In genomic region chr10:127542720-127543119, GRCm38 (mm10) we compare ENCODE assay signal across 17 mouse cellular contexts. TPM values are rescaled to one million over a fixed set of nuclear protein-coding genes. Genes with fewer than 3 reads are reported as not detected.
DNase-seq lines count a peak whose midpoint lies in the region; ATAC-seq lines count a peak whose summit lies in the region.
"Had no signal": no experiment of that assay in that cellular context is flagged by ENCODE, and none has a peak within 500 bp of the region (broad histone marks: within the 10 kb centered on the region; RNA-seq: fewer than 3 reads in every experiment).

No protein-coding gene starts in this region.

- no peak overlapping the region for H3K4me3 ChIP-seq in forebrain, embryonic 16.5 days (replicated peaks; ENCODE audit: low read length)
- no peak overlapping the region for H3K4me3 ChIP-seq in forebrain, embryonic 10.5 days
- H3K4me3 ChIP-seq in hindbrain, embryonic 12.5 days = no peak overlapping the region
- no peak overlapping the region for H3K4me3 ChIP-seq in midbrain, embryonic 15.5 days
- H3K4me3 ChIP-seq: heart, adult 2 months; limb, embryonic 10.5 days; liver, embryonic 12.5 days; lung, embryonic 15.5 days had no signal

- no peak for DNase-seq in forebrain, embryonic 10.5 days (ENCODE audit: extremely low spot score, low spot score)
- peak; percentile 74 for DNase-seq in cerebellum, adult 9-11 months
- DNase-seq in kidney, adult 9 months = no peak
- no peak for DNase-seq in kidney, postnatal 10 days
- DNase-seq in urinary bladder, adult 2 months (ENCODE audit: low spot score) = no peak
- DNase-seq: adrenal gland, adult 2 months; embryo, embryonic 11 days; gastrocnemius, postnatal 10 days; kidney, postnatal 14 days; thymus, adult 18-20 months had no signal

- H3K36me3 ChIP-seq in forebrain, embryonic 16.5 days (ENCODE audit: control insufficient read depth, insufficient read depth) = peaks cover 44% of the 10 kb centered on the region
- H3K36me3 ChIP-seq in forebrain, embryonic 10.5 days (replicated peaks) = peaks cover 95% of the 10 kb centered on the region
- H3K36me3 ChIP-seq in hindbrain, embryonic 12.5 days = peaks cover 91% of the 10 kb centered on the region
- H3K36me3 ChIP-seq in midbrain, embryonic 15.5 days (replicated peaks) = peaks cover 61% of the 10 kb centered on the region

- H3K4me2 ChIP-seq in forebrain, embryonic 16.5 days (ENCODE audit: low read length) = no peak overlapping the region
- H3K4me2 ChIP-seq in hindbrain, embryonic 12.5 days (replicated peaks) = no peak overlapping the region
- no peak overlapping the region for H3K4me2 ChIP-seq in midbrain, embryonic 15.5 days
- H3K4me2 ChIP-seq: liver, embryonic 12.5 days; lung, embryonic 15.5 days had no signal

- peaks cover 4% of the 10 kb centered on the region; the same call in 1 of the 2 replicates for H3K4me1 ChIP-seq in forebrain, embryonic 16.5 days (replicated peaks; ENCODE audit: control insufficient read depth, insufficient read depth, low read length)
- H3K4me1 ChIP-seq in forebrain, embryonic 10.5 days = peaks cover 10% of the 10 kb centered on the region; the same call in 1 of the 2 replicates
- peaks cover 8% of the 10 kb centered on the region; the same call in 1 of the 2 replicates for H3K4me1 ChIP-seq in hindbrain, embryonic 12.5 days
- H3K4me1 ChIP-seq in midbrain, embryonic 15.5 days = peaks cover 8% of the 10 kb centered on the region
- H3K4me1 ChIP-seq: limb, embryonic 10.5 days; liver, embryonic 12.5 days; lung, embryonic 15.5 days had no signal

- H3K9me3 ChIP-seq in forebrain, embryonic 16.5 days (ENCODE audit: control insufficient read depth, low read length) = no peaks in the 10 kb centered on the region
- no peaks in the 10 kb centered on the region for H3K9me3 ChIP-seq in forebrain, embryonic 10.5 days
- H3K9me3 ChIP-seq in hindbrain, embryonic 12.5 days (replicated peaks) = no peaks in the 10 kb centered on the region
- no peaks in the 10 kb centered on the region for H3K9me3 ChIP-seq in midbrain, embryonic 15.5 days
- H3K9me3 ChIP-seq: limb, embryonic 10.5 days; liver, embryonic 12.5 days; lung, embryonic 15.5 days had no signal

- H3K9ac ChIP-seq in forebrain, embryonic 16.5 days (replicated peaks; ENCODE audit: low read depth, low read length) = no peak overlapping the region
- no peak overlapping the region for H3K9ac ChIP-seq in hindbrain, embryonic 12.5 days
- H3K9ac ChIP-seq in midbrain, embryonic 15.5 days = no peak overlapping the region
- H3K9ac ChIP-seq: liver, embryonic 12.5 days; lung, embryonic 15.5 days had no signal

- WGBS in forebrain, embryonic 16.5 days = 32% methylated on average over 6 of the region's 6 CpGs
- WGBS in forebrain, embryonic 10.5 days = 61% methylated on average over 6 of the region's 6 CpGs
- WGBS in hindbrain, embryonic 12.5 days = 41% methylated on average over 6 of the region's 6 CpGs
- WGBS in midbrain, embryonic 15.5 days = 40% methylated on average over 6 of the region's 6 CpGs

- no peak overlapping the region for H3K27ac ChIP-seq in forebrain, embryonic 16.5 days (ENCODE audit: low read length)
- H3K27ac ChIP-seq in forebrain, embryonic 10.5 days = no peak overlapping the region
- peak overlapping the region; percentile 49; the same call in 1 of the 2 replicates for H3K27ac ChIP-seq in hindbrain, embryonic 12.5 days
- peak overlapping the region; percentile 42; the same call in 1 of the 2 replicates for H3K27ac ChIP-seq in midbrain, embryonic 15.5 days
- H3K27ac ChIP-seq: heart, adult 2 months; limb, embryonic 10.5 days; liver, embryonic 12.5 days; lung, embryonic 15.5 days had no signal

- H3K27me3 ChIP-seq in forebrain, embryonic 16.5 days (replicated peaks; ENCODE audit: control insufficient read depth, insufficient read depth, low read length) = no peaks in the 10 kb centered on the region
- peaks cover 1% of the 10 kb centered on the region for H3K27me3 ChIP-seq in forebrain, embryonic 10.5 days (ENCODE audit: poor library complexity, severe bottlenecking)
- H3K27me3 ChIP-seq in hindbrain, embryonic 12.5 days = 0 out of 2 replicates have a peak, but pooled peaks cover 1% of the 10 kb centered on the region
- no peaks in the 10 kb centered on the region for H3K27me3 ChIP-seq in midbrain, embryonic 15.5 days (replicated peaks)
- H3K27me3 ChIP-seq: lung, embryonic 15.5 days had no signal

- ATAC-seq in forebrain, embryonic 16.5 days = 0 out of 2 replicates have a peak, but pooled peaks have one; percentile 6
- ATAC-seq in hindbrain, embryonic 12.5 days (ENCODE audit: low FRiP score) = no peak
- no peak for ATAC-seq in midbrain, embryonic 15.5 days (replicated peaks)
- ATAC-seq: liver, embryonic 12.5 days had no signal

RNA-seq across cellular contexts. Expression of gene Nxph4, which starts 8.4 kb away (rescaled TPM):
- 32.5 and 36.0 TPM in 2 replicates for polyA plus RNA-seq in forebrain, embryonic 16.5 days (2015; fragmentation: Nextera tagmentation; extraction: Ambion mirVana)
- polyA plus RNA-seq in forebrain, embryonic 10.5 days (2016; fragmentation: Nextera tagmentation; extraction: Ambion mirVana) = 3.0 and 9.5 TPM in 2 replicates
- 101 and 109 TPM in 2 replicates for polyA plus RNA-seq in hindbrain, embryonic 12.5 days (2016; fragmentation: Nextera tagmentation; extraction: Ambion mirVana)
- polyA plus RNA-seq in midbrain, embryonic 15.5 days (2015; fragmentation: Nextera tagmentation; extraction: Ambion mirVana) = 93.7 and 114 TPM in 2 replicates
- polyA plus RNA-seq in urinary bladder, adult 2 months (2012; rRNA removed) = 0.04 and 0.07 TPM in 2 replicates

RNA-seq across cellular contexts. Expression of gene Shmt2, which starts 20.5 kb away (rescaled TPM):
- polyA plus RNA-seq in forebrain, embryonic 16.5 days (2015; fragmentation: Nextera tagmentation; extraction: Ambion mirVana) = 78.9 and 80.4 TPM in 2 replicates
- 124 and 129 TPM in 2 replicates for polyA plus RNA-seq in forebrain, embryonic 10.5 days (2016; fragmentation: Nextera tagmentation; extraction: Ambion mirVana)
- 67.1 and 67.5 TPM in 2 replicates for polyA plus RNA-seq in hindbrain, embryonic 12.5 days (2016; fragmentation: Nextera tagmentation; extraction: Ambion mirVana)
- polyA plus RNA-seq in midbrain, embryonic 15.5 days (2015; fragmentation: Nextera tagmentation; extraction: Ambion mirVana) = 49.4 and 50.7 TPM in 2 replicates
- 58.7 and 63.9 TPM in 2 replicates for polyA plus RNA-seq in urinary bladder, adult 2 months (2012; rRNA removed)

RNA-seq across cellular contexts. Expression of gene Ndufa4l2, which starts 28.0 kb away (rescaled TPM):
- 17.6 and 21.3 TPM in 2 replicates for polyA plus RNA-seq in forebrain, embryonic 16.5 days (2015; fragmentation: Nextera tagmentation; extraction: Ambion mirVana)
- 2.6 and 2.9 TPM in 2 replicates for polyA plus RNA-seq in forebrain, embryonic 10.5 days (2016; fragmentation: Nextera tagmentation; extraction: Ambion mirVana)
- polyA plus RNA-seq in hindbrain, embryonic 12.5 days (2016; fragmentation: Nextera tagmentation; extraction: Ambion mirVana) = 7.7 and 8.4 TPM in 2 replicates
- 22.1 and 23.1 TPM in 2 replicates for polyA plus RNA-seq in midbrain, embryonic 15.5 days (2015; fragmentation: Nextera tagmentation; extraction: Ambion mirVana)
- 21.2 and 32.1 TPM in 2 replicates for polyA plus RNA-seq in urinary bladder, adult 2 months (2012; rRNA removed)

RNA-seq across cellular contexts. Expression of gene Stac3, which starts 41.2 kb away (rescaled TPM):
- 0.98 and 1.8 TPM in 2 replicates for polyA plus RNA-seq in forebrain, embryonic 16.5 days (2015; fragmentation: Nextera tagmentation; extraction: Ambion mirVana)
- 0.30 and 0.41 TPM in 2 replicates for polyA plus RNA-seq in forebrain, embryonic 10.5 days (2016; fragmentation: Nextera tagmentation; extraction: Ambion mirVana)
- polyA plus RNA-seq in hindbrain, embryonic 12.5 days (2016; fragmentation: Nextera tagmentation; extraction: Ambion mirVana) = 2.2 and 4.8 TPM in 2 replicates
- 1.4 and 2.4 TPM in 2 replicates for polyA plus RNA-seq in midbrain, embryonic 15.5 days (2015; fragmentation: Nextera tagmentation; extraction: Ambion mirVana)
- 2.3 and 4.3 TPM in 2 replicates for polyA plus RNA-seq in urinary bladder, adult 2 months (2012; rRNA removed)

Comparison
In these comparisons a context has a peak if more than half of its experiments do, and no peak if none do; other contexts are left out.
1. H3K27ac ChIP-seq: peak in hindbrain, embryonic 12.5 days (single experiment) and midbrain, embryonic 15.5 days (single experiment); none in forebrain, embryonic 16.5 days (single experiment) and forebrain, embryonic 10.5 days (single experiment).